Mouse (Mus musculus) lung, adult 2 months (tissue): ENCODE data around the gene Krtap4-6. TPM values are rescaled to one million over a fixed set of nuclear protein-coding genes. Genes with fewer than 3 reads are reported as not detected.
"Not testable (repeated sequence)": the region's sequence is repeated elsewhere in the genome, so short reads cannot be mapped to it uniquely, and the experiment has no call there.

Experiments used
- DNase-seq: peaks from one replicate; pipeline ENCODE4 v3.0.0; 2022
- H3K4me1 ChIP-seq: fragments of 200-500 bp; 2 replicates; pipeline ENCODE4 v1.6.1; 2011; ENCODE audit warnings: low read length; ENCODE audit not compliant: control insufficient read depth, insufficient read depth
- H3K4me3 ChIP-seq: fragments of 200-500 bp; replicated peaks from 2 replicates; pipeline ENCODE3; 2011; ENCODE audit warnings: low read depth, mild to moderate bottlenecking, control low read depth, low read length; ENCODE audit errors: extremely low read depth
- CTCF ChIP-seq: fragments of 200-500 bp; IDR thresholded peaks from 2 replicates; pipeline ENCODE4 v1.5.1; 2011; ENCODE audit warnings: mild to moderate bottlenecking, low read length, control low read depth; ENCODE audit not compliant: insufficient read depth
- POLR2A ChIP-seq: fragments of 200-500 bp; IDR thresholded peaks from 2 replicates; pipeline ENCODE4 v1.6.1; 2011; ENCODE audit warnings: low read depth, mild to moderate bottlenecking, control low read depth, low read length, borderline replicate concordance; ENCODE audit errors: extremely low read depth
- WGBS: fragments of 180-500 bp; shearing (Covaris S2); methylation state at CpG from one replicate; pipeline ENCODE4 v1.1.7; 2018; 5-methylcytosine and 5-hydroxymethylcytosine counted together
- polyA plus RNA-seq: library from polyadenylated mRNA; depleted of rRNA; stranded (reverse); fragments of >200 nt; gene quantifications from 2 replicates; pipeline ENCODE4 v1.2.3, GENCODE M21; 2012; rRNA removed

Krtap4-6 gene
- not detected in 2 replicates for polyA plus RNA-seq

DNA sequence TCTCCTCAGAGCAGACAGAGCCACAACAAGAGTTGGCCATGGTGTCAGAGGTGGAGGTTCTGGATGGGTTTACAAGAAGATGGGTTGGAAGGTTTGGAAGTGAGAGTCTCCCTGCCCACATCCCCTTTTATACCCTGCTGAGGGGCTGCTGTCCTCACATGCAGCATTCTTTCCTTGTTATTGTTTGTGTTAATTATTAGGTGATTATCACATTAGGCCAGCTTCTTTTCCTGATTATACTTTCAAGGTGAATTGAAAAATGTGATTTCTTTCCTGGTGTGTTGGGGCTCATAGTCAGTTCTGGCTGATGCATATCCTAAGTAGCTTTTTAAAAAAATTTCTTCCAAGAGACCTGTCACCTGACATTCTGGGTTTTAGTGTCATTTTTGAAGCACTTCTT, at the start of gene Krtap4-6:
TSS of gene Krtap4-6 (minus strand) at position 101 of the 400 bp plus-strand sequence.
- Histone ChIP-seq H3K4me1 (no peaks in the 10 kb centered on the region), H3K4me3 (no peak within 1 kb of the TSS)
- TF ChIP-seq CTCF: no peak
- TF ChIP-seq POLR2A: no peak
- DNase-seq: no peak

DNA sequence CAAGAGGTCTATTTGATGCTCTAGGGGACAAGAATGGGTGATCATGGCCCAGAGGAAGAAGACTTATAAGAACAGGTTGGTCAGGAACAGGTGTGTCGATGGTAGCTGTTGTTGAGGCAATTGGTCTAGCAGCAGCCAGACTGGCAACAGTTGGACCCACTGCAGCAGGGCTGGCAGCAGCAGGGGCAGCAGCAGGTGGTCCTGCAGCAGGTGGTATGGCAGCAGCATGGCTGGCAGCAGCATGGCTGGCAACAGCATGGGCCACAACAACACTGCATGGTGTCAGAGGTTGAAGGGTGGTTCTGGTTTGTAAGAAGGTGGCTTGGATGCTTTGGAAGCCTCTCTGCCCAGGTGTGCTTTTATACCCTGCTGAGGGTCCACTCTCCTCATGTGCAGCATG, 24.7 kb upstream of the Krtap4-6 start, which contains the start of gene Gm14190:
TSS of gene Gm14190 (minus strand) at position 278 of the 400 bp plus-strand sequence.
- 69% methylated on average over 1 of the region's 1 CpGs for WGBS
- TF ChIP-seq CTCF (no peak), POLR2A (no peak)
- no peaks in the 10 kb centered on the region for H3K4me1 ChIP-seq
- H3K4me3 ChIP-seq: no peak within 1 kb of the TSS
- DNase-seq: no peak

DNA sequence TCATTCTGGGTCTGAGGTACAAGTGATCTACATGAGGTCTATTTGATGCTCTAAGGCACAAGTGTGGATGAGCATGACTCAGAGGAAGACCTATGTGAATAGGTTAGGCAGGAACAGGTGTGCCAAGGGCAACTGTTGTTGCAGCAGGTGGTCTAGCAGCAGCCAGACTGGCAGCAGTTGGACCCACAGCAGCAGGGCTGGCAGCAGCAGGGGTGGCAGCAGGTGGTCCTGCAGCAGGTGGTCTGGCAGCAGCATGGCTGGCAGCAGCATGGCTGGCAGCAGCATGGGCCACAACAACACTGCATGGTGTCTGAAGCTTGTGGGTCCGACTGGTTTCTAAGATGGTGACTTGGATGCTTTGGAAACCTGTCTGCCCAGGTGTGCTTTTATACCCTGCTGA, 19.5 kb upstream of the Krtap4-6 start:
- 64% methylated on average over 1 of the region's 1 CpGs for WGBS
- not testable (repeated sequence) for H3K4me1 ChIP-seq

DNA sequence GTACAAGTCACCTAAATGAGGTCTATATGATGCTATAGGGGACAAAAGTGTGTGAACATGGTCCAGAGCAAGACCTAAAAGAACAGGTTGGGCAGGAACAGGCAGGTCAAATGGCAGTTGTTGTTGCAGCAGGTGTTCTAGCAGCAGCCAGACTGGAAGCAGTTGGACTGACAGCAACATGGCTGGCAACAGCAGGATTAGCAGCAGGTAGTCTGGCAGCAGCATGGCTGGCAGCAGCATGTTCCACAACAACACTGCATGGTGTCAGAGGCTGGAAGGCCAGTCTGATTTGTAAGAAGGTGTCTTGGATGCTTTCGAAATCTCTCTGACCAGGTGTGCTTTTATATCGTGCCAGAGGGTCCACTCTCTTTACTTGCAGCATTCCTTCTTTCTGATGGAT, 17.7 kb upstream of the Krtap4-6 start:
- DNase-seq: no peak
- Histone ChIP-seq H3K4me1 (no peaks in the 10 kb centered on the region), H3K4me3 (no peak overlapping the region)
- 76% methylated on average over 2 of the region's 2 CpGs for WGBS
- TF ChIP-seq CTCF: no peak
- no peak for TF ChIP-seq POLR2A

More for the DNA sequence above, 19.5 kb upstream of the Krtap4-6 start:
- not testable (repeated sequence) for H3K4me3 ChIP-seq, DNase-seq

DNA sequence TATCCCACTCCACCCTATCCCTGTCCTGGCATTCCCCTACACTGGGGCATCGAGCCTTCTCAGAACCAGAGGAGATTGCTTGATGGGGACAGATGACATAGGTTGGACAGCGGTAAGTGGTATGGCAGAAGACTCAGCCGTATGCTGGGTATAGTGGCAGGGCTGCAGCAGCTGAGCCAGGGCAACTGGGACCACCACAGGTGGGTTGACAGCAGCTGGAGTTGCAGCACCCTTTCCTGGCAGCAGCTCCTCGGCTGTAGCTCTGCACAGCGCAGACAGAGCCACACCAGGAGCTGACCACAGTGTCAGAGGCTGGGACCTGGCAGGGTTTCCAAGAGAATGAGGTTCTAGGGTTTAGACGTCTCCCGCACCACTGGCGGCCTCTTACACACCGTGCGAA, 3.0 kb downstream of the Krtap4-6 start:
- TF ChIP-seq POLR2A (no peak), CTCF (no peak)
- H3K4me1 ChIP-seq: no peaks in the 10 kb centered on the region
- no peak for DNase-seq
- 80% methylated on average over 10 of the region's 10 CpGs for WGBS
- H3K4me3 ChIP-seq: no peak overlapping the region

DNA sequence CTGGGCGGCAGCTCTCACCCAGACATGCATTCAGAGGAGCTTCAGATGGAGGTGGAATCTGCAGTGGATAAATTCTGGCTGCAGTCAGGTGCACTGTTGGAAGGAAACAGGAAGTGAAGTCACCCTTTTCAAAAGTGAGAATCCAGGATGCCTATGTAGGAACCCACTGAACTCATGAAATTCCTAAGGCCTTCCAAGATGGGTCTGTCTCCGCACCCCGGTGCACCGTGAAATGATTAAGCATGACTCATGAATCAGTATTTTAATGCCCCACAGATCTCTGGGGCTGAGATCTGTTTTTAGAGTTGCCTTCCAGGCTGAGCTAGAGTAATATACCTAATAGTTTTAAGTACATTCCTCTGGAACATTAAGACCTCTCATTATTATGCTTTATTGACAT, 6.5 kb downstream of the Krtap4-6 start:
- no peak for DNase-seq
- Histone ChIP-seq H3K4me1 (no peaks in the 10 kb centered on the region), H3K4me3 (no peak overlapping the region)
- WGBS: 74% methylated on average over 4 of the region's 4 CpGs
- TF ChIP-seq POLR2A: no peak
- TF ChIP-seq CTCF: no peak

DNA sequence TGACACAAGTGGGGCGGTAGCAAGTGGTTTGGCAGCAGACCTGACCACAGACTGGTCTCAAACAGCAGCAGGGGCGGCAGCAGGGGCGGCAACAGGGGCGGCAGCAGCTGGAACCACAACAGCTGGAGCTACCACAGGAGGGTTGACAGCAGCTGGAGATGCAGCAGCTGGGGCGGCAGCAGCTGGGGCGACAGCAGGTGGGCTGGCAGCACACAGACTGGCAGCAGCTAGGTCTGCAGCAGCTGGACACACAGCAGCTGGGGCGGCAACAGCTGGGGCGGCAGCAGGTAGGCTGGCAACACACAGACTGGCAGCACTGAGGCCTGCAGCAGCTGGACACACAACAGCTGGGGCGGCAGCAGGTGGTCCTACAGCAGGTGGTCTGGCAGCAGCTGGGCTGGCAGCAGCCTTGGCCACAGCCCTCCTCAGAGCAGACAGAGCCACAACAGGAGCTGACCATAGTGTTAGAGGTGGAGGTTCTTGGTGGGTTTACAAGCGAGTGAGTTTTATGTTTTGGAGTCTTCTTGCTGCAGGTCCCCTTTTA, 7.2 kb downstream of the Krtap4-6 start, which contains the start of gene Gm11563:
TSS of gene Gm11563 (minus strand) at position 494 of the 544 bp plus-strand sequence.
- WGBS: 72% methylated on average over 10 of the region's 10 CpGs
- H3K4me1 ChIP-seq, DNase-seq, H3K4me3 ChIP-seq: not testable (repeated sequence)

DNA sequence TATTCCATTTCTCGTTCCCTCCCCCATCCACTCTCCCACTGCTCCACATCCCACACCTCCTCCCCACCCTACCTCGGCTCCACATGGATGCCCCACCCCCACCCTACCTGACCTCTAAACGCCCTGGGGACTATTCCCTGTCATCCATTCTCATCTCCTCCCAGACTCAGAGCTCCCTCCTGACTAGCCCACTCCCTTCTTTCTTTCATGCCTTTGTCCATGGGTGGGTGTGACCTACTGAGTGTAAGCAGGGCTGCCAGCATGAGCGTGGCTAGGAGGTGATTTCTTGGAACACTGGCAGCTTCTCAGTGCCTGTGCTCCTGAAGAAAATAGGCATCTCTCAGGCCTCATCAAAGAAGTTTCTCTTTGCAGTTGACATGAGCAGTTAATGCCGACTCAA, 8.7 kb downstream of the Krtap4-6 start:
- WGBS: 47% methylated on average over 5 of the region's 5 CpGs
- TF ChIP-seq CTCF: no peak
- TF ChIP-seq POLR2A: no peak
- Histone ChIP-seq H3K4me1 (no peaks in the 10 kb centered on the region), H3K4me3 (no peak overlapping the region)
- no peak for DNase-seq

DNA sequence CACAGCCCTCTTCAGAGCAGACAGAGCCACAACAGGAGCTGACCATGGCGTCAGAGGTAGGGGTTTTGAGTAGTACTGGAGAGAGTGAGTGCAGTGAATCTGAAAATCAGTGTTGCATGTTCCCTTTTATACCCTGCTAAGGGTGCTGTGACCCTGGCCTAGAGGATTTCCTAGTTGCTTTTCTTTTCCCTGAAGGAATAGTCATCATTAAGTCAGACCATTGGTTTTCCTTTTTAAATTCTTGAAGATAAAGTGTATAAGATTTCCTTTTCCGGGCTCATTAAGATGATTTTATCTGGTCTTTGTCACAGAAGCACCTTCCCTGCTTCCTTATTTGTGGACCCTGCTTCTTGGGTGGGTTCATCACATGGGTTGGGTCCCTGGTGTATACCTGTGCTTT, 15.6 kb downstream of the Krtap4-6 start, which contains the start of gene Gm11555:
TSS of gene Gm11555 (minus strand) at position 101 of the 400 bp plus-strand sequence.
- no peak within 1 kb of the TSS for H3K4me3 ChIP-seq
- no peaks in the 10 kb centered on the region for H3K4me1 ChIP-seq
- DNase-seq: no peak
- WGBS: 68% methylated on average over 2 of the region's 2 CpGs
- TF ChIP-seq CTCF: no peak
- TF ChIP-seq POLR2A: no peak

DNA sequence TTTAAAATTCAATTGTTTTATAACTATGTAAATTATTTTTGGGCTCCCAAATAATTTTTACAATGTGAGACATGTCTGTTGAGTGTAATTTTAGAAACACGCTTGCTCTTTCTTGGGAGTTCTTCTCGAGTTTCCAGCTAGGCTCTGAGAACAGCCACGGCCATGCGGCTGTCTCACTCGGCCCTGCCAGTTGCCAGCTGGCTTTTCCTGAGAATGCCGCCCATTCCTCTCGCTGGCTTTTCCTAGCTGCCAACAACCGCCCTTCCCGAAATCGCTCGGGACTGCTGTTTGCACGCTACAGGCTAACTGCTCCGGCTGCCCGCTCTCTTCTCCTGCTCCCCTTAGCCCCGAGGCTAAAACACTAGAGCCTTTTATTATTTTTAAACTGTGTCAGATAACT, 19.3 kb downstream of the Krtap4-6 start:
- Histone ChIP-seq H3K4me3 (no peak overlapping the region), H3K4me1 (no peaks in the 10 kb centered on the region)
- no peak for DNase-seq
- TF ChIP-seq CTCF: no peak
- no peak for TF ChIP-seq POLR2A
- 81% methylated on average over 15 of the region's 15 CpGs for WGBS
